Mouse (Mus musculus): ENCODE measurements around the gene Srprb.
A peak's percentile ranks its signal among the peaks of the same experiment; 100 is the strongest.

Gene Srprb

DNA sequence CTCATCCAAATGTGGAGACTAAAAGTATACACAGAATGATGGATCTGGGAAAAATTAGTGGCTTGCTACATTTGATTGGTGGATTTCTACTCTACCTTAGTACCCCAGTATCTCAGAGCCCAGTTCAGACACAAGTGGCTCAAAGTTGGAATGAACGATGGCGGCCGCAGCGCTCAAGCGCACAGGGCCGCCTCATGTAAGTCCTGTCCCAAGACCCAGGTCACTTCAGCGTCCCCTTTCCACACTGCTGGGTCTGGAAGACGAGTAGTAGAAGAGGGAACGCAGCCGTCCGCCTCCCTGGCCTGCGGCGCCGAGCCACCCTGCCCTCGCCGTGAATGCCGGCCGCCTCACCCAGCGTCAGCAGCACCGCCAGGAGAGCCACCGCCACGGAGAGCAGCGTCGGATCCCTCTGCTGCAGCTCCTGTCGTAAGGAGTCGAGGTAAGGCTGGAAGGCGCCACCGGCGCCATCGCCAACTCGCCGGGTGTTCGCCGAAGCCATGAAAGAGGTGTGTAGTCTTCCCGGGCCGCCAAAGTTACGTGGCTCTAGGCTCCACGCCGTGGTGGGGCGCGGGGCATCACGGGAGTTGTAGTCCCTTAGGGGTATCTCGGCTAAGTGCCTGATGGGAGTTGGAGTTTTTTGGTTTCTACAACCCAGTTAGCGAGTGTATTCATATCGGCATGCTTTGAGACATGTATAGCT, at the start of gene Srprb:
Gene Srprb, minus strand, starts transcription at position 577 of the 700 bp plus-strand sequence.
- DNase-seq (ENCODE audit: low spot score in 2 of 2), result peak; percentile 83 to 89

DNA sequence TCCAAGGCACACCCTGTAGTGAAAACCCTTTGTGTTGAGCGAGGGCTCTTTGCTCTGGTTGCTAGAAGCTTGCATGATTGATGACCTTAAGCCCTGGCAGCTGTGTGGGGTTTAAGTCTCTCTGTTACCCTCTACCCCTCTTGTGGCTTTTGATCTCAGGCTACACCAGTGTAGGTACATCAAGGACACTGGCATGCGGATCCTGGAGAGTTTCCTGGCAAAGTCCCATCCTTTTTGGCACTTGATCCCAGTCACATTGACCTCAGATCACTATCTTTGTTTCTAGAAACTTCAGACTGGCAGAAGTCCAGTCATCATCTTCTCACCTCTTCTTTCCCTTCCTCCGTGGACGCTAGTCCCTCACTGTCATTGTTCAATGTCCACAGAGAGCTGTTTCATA, 46.7 kb upstream of the Srprb start:
- DNase-seq (ENCODE audit: low spot score in 2 of 2), result no peak

DNA sequence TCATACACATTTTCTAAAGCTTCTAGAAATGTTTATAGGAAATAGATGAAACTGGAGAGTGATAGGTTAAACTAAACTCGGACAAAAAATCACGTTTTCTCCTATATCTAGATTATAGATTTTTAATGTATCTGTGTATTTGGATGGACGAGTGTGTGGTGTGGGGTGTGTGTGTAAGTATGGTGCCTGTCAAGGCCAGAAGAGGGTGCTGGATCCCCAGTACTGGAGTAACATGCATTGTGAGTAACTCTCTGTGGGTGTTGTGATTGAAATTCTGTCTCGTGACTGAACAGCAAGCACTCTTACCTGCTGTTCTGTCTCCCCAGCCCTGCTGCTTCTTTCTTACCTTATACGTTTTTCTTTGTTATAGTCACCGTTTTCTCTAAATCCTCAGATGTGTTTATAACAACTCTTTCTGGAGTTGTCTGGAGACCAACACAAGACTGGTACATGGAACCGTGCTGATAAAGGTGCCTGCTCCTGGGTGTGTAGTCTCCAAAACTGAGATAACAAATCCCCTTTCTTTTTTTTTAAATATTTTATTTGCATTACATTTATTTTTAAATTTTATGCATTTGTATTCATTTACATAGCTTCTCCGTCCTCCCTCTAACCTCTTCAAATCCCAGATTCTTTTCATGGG, 44.7 kb upstream of the Srprb start:
- DNase-seq (ENCODE audit: low spot score in 2 of 2), result no peak

DNA sequence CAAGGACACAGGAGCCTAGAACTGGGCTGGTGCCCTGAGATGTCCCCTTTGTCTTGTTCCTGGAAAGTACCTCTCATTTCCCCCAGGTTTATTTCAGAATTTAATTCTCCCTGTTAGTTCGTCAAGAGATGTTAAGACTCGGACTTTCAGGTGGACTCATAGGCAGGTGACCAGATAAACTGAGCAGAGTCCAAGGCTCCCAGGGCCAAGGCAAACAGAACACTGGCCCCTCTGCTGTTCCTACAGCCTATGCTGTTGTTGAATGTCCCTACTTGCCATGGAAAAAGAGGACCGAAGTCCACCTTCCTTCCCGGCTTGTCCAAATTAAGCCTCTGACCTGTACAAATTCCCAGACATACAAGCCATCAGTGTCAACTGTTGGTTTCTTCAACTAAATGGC, 41.7 kb upstream of the Srprb start:
- no peak for DNase-seq (ENCODE audit: low spot score in 2 of 2)

DNA sequence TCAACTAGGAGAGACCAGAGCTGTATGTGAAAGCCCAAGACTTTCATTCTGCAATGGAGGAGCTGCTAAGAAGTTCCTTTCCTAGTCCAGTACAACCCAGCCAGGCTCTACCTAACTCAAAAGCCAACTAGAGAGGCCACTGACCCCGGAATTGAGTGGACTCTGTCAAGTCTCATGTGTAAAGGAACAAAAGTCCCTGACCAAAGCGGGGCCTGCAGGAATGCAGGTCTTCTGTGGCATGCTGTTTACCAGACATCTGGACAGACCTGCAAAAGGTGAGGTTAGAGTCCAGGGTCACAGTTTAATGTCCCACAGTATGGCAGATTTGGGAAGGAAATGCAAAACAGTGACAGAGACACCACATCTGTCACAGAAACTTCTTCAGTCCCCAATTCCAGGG, 39.3 kb upstream of the Srprb start:
- DNase-seq (ENCODE audit: low spot score in 2 of 2), result no peak

DNA sequence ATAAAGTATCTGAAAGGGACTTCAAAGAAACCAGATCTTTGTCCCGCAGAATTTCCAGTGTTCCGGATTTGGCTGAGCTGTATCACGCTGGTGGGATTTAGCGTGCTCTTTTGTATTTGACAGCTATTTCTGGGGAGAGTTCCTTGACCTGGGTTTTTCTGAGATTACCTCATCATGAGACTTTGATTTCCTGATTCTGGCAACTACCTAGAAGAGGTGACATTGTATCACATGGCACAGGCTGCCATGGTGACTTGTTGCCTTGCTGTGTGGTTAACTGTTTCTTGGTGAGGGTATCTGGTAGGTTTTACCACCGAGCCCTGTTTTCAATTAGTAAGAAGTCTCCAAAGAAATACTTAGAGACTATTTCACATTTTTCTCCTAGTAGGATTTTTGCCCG, 37.5 kb upstream of the Srprb start:
- DNase-seq (ENCODE audit: low spot score in 2 of 2), result no peak

DNA sequence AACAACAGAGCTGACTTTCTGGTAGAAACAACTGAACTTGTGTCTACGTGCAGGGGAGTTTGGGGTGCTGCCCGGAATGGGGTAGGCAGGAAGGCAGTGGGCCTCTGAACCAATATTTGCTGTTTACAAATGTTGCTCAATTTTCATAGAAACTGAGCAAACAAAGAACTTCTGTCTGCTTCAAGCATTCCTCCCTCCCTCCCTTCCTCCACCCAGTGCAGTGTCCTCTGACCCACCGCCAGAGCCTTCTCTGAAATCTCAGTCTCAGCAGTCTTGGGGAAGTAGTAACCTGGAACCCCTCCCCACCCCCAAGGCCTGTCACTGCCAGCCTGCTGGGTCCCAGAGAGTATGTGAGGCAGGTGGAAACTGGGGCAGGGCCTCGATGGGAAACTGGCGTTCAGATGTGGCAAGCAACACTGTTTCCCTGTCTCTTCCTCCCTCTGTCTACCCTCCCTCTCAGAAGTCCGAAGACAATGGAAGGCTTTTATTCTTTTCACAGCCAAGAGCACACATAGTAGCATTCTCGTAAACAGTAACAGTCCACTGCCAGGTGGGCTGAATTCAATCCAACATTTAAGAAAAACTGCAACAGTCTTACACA, 32.7 kb upstream of the Srprb start:
- no peak for DNase-seq (ENCODE audit: low spot score in 2 of 2)

DNA sequence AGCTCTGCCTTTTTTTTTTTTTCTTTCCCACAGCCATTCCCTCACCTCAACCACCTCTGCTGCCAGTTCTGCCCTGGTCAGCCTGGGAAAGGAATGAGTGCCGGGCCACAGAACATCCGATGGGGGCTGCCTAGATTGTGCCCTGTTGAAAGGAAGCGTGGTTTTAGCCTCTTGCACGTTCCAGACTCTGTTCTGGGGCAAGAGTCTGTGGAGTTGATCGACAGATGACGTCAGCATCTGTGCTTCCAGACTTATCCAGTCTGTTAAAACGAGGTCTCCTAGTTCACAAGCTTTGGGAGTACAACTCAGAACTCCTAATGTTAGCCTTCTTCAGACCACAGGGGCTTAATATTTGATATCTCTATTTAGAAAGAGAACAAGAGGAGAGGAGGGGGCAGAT, 32.1 kb upstream of the Srprb start:
- no peak for DNase-seq (ENCODE audit: low spot score in 2 of 2)

DNA sequence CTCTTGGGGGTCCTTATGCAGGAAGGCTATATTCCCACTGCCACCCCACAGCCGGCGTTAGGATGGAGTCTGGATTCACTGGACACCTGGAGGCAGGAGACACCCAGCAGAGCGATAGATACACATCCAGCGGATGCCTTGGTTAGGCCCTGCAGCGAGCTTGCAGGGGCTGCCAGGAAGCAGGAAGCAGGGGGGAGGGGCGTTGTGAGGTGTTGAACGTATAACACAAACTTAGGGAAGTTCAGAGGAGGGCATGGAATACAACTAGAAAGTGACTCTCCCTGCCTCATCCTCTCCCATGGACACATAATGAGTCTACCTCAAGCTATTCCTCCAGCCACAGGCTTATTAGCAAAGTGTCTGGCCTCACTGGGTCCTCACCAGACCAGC, 31.1 kb upstream of the Srprb start:
- DNase-seq (ENCODE audit: low spot score in 2 of 2), result no peak

DNA sequence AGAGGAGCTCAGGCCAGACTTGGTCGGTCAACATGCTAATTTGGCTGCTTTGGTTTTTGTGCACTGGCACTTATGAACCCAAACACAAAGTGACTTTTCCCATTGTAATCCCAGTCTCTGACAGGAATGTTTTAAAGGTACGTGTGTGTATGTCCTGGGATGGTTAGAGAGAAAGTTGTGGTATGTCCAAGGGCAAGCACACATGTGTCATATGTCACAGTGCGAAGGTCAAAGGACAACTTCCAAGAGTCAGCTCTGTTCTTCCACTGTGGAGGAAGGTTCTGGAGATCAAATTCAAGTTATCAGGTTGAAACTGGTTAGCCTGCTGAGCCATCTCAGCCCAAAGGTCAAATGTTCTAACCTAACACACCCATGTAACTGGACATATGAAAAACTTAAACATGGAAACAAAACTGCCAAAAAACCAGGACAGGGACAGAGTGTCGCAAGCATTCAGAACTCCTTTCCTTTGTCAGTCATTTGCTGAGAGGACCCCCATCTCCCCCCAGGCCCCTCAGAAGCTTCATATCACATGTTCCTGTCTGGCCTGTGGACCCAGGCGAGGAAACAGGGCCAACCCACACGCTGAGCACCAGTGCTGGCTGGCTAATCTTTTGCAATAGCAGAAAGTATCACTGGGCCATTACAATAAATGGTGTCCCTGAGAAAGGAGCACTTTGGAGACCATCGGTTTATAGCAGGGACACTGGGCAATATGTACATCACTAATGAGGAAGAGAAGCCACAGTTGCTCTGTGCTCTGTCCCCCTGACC, 30.5 kb upstream of the Srprb start:
- DNase-seq (ENCODE audit: low spot score in 2 of 2), result no peak

DNA sequence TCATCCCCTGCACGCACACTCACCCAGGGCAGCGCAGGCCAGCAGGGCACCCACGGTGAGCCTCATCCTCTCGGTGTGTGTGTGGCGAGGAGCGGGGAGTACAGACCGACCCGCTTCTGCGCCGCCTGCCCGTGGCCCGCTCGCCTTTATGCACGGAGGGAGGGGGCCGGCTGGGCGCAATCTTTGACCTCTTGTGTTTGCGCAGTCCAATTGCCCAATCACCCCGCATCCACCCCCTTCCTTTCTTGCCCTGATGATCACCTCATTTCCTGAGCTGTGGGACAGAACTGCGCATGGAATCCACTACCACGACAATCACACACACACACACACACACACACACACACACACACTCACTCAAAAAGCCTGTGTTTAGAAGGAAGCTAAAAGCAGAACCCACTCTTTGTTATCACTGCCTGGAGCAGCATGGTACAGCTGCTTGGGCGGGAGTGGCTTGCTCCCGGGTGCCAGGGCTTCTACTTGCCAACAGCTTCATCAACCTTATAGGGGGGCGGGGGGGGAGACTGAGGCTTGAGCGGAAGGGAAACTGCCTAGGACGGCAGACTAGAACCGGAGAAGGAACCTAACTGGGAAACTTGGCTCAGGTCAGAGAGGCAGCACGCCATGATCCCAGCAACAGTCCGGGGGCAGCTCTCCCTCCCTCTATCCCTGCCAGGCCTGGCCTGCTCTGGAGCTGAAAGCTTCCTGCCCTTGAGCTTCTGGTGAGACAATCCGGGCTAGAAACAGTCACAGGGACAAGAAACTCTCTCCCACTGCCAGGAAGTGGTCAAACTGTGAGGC, 28.4 kb upstream of the Srprb start, which contains the start of the genes Gm20425 and Trf:
Gene Gm20425, minus strand, starts transcription at position 157 of the 801 bp plus-strand sequence.
Gene Trf, minus strand, starts transcription at position 294 of the 801 bp plus-strand sequence.
- DNase-seq (ENCODE audit: low spot score in 2 of 2), result peak in 1 of 2 experiments; percentile 37

DNA sequence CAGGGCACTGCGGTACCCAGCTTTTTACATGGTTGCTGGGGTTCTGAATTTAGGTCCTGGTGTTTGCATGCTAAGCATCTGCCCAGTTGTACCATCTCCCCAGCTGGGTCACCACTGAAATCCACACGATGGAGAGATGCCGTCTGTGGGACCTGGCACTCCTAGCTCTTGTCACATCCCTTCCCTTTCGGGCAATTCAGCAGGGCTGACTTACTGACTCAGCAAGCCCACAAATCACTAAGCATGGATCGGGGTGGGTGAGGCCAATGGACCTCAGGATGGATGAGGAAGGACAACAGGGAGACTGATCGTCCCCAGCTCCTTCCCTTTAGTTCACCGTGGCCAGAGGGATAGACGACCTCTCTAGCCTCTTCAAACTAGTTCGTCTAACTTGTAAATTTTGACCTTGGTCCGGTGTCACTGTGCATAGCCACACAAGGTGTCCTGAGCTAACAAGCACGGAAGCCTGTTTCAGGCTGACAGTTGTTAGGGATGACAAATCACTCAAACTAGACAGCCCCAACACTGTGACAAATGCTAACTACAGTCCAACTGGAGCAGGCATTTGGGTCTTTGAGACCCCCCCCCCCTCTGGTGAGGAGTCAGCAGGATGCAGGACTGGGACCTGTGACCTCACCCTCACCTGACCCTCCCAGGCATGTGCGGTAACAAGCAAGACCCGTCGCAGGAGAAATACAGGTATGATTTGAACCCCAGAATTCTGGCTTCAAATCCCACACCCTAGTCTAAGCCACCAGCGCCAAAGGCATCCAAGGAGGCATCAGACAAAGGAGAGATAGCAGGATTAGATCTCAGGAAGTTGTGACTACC, 27.3 kb upstream of the Srprb start:
- no peak for DNase-seq (ENCODE audit: low spot score in 2 of 2)

DNA sequence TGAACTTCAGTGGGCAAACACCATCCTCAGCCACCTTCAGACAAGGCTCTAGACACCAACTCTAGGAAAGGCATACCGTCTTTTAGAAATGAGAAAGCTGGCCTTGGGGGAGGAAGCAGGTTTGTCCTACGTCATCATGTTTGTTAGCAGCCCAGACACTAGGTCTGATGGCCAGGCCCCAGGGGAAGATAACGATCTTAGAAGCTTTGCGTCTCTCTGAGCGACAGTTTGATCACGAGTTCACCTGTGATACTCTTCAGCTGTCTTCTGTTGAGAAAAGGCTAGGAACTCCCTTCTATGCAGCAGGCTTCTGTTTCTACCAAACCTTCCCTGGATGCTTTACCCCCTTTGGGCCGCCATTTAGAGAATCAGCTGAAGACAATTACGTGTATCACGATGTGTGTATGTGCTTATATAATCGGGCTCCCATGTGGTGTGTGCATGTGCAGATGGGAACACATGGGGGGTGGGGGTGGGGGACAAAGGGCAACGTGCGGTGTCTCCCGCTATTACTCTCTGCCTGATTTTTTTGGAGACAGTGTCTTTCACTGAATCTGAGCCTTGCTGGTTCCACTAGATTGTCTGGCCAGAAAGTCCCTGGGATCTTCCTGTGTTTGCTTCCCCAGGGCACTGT, 26.6 kb upstream of the Srprb start:
- no peak for DNase-seq (ENCODE audit: low spot score in 2 of 2)

DNA sequence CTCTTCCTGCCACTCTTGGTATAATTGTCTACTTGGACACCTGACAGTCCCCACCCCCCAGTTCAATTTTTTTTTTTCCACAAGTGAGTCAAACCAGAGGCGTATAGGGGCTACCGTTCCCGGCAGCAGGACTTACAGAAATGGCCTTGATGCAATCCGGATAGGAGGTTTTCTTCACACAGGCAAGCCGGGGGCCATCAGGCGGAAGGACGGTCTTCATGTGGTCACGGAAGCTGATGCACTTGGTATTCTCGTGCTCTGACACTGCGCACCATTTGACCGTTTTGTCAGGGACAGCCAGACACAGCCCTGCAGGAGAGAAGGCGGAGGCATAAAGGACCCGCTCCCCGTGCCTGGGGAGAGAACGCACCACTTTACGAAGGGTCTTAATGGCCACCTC, 25.8 kb upstream of the Srprb start:
- DNase-seq (ENCODE audit: low spot score in 2 of 2), result no peak

DNA sequence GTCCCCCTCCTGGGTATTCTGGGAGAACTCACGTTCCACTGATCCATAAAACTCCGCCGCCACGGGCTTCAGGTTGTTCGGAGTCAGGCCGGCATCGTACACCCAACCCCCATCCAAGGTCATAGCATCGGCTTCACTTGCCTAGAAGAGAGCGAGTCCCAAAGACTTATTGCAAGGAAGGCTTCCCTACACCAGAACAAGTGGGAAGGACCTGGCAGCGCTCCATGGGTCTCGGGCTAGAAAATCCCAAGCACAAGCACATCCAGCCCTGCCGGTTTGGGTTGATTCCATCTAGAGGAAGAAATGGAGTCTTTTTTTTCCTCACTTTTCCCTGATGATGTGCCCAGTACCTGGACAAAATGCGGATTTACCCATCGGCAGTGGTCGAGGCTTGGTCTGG, 24.9 kb upstream of the Srprb start:
- DNase-seq (ENCODE audit: low spot score in 2 of 2), result no peak

DNA sequence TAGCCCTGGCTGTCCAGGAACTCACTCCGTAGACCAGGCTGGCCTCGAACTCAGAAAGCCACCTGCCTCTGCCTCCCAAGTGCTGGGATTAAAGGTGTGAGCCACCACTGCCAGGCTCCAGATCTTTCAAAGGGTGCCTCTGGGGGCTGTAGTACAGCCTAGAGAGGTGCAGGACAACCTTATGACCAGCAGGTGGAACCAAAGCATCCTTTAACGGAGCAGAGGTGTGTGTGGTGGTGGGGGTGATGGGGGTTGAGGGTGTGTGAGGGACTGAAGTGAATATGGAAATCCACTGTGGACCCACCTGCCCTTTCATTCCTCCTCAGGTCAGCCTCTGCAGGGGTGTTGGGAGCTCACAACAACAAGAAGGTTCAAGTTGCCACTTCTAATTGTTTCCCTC, 23.5 kb upstream of the Srprb start:
- DNase-seq (ENCODE audit: low spot score in 2 of 2), result no peak

DNA sequence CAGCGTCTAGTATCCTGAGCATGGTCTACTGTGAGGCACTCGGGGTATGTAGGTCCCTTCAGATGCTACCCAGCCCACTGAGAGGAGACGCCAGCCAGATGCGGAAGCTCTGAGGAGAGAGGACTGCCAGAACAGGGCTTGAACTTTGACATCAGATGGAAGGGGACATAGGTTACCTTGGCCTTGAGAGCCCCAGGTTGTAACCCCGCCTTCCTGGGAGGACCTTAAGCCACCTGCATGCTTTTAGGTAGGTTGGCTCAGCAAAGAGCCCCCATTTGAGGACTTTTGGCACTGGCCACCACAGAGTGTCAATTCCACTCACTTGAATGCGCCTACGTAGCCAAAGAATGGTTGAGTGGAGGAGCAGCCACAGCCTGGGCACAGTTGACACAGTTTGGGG, 22.8 kb upstream of the Srprb start:
- no peak for DNase-seq (ENCODE audit: low spot score in 2 of 2)

DNA sequence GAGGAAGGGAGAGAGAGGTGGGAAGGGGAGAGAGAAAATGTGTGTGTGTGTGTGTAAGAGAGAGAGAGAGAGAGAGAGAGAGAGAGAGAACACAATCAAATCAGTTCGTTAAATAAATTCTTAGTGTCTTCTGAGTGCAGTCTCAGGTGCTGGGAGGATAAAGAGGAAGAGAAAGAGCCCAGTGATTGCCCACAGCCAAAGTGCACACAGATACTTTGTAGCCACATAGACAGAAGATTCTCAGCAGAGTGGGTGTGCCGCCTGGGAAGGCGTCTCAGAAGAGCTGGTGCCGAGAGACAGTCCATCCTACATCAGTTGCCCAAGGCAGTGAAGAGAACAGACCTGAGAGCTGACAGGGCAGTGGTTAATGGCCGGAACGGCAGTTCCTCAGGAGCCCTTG, 12.3 kb upstream of the Srprb start:
- DNase-seq (ENCODE audit: low spot score in 2 of 2), result no peak

DNA sequence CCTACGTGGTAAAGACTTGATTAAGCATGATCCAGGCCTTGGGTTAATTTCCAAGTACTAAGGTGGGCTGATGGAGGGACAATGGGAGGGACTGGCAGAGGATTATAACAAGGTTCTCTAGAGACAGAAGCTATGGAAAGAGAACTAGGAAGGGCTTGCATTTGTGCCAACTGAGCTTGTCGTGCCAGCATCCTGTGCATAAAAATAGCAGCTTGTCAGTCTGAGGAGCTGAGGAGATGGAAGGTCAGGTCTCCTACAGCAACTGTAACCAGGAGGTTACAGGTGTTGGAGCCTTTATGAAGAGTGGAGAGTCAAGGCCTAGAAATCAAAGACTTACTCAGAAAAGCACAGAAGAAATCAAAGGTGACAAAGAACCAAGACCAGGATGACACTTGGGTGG, 11.7 kb upstream of the Srprb start:
- no peak for DNase-seq (ENCODE audit: low spot score in 2 of 2)
